Mouse (Mus musculus) heart, adult 2 months (tissue): ENCODE data around the gene Pms2. TPM values are rescaled to one million over a fixed set of nuclear protein-coding genes. Genes with fewer than 3 reads are reported as not detected.

Experiments used
- DNase-seq, 2 experiments: peaks; one replicate each; pipeline ENCODE4 v3.0.0; 2021
- H3K27ac ChIP-seq: fragments of 200-600 bp; 2 replicates; pipeline ENCODE4 v1.8.1; 2022
- H3K27me3 ChIP-seq: fragments of 200-500 bp; 2 replicates; pipeline ENCODE4 v1.6.1; 2012; ENCODE audit warnings: mild to moderate bottlenecking, low read length, inconsistent platforms, mixed read lengths; ENCODE audit not compliant: control insufficient read depth, insufficient read depth
- H3K36me3 ChIP-seq: fragments of 200-500 bp; 2 replicates; pipeline ENCODE4 v1.6.1; 2012; ENCODE audit warnings: low read length, inconsistent platforms; ENCODE audit not compliant: control insufficient read depth, insufficient read depth
- H3K4me1 ChIP-seq: fragments of 200-500 bp; 2 replicates; pipeline ENCODE4 v1.6.1; 2011; ENCODE audit warnings: low read length; ENCODE audit not compliant: control insufficient read depth, insufficient read depth
- H3K4me3 ChIP-seq: fragments of 200-600 bp; 2 replicates; pipeline ENCODE4 v1.8.1; 2022
- H3K79me2 ChIP-seq: fragments of 200-500 bp; replicated peaks from 2 replicates; pipeline ENCODE4 v1.6.1; 2012; ENCODE audit warnings: mild to moderate bottlenecking, inconsistent platforms, low read length, moderate library complexity, mixed read lengths; ENCODE audit not compliant: control insufficient read depth, insufficient read depth
- H3K9ac ChIP-seq: fragments of 200-500 bp; 2 replicates; pipeline ENCODE4 v1.6.1; 2012; ENCODE audit warnings: low read depth, mild to moderate bottlenecking, control low read depth, inconsistent platforms, low read length, mixed read lengths
- CTCF ChIP-seq: fragments of 200-600 bp; IDR thresholded peaks from 2 replicates; pipeline ENCODE4 v1.8.1; 2022; ENCODE audit warnings: antibody characterized with exemption, mild to moderate bottlenecking, moderate library complexity
- EP300 ChIP-seq: fragments of 200-500 bp; IDR thresholded peaks from 2 replicates; pipeline ENCODE4 v1.6.1; 2011; ENCODE audit warnings: low read depth, low read length, control low read depth; ENCODE audit not compliant: insufficient read depth
- POLR2A ChIP-seq: fragments of 200-500 bp; IDR thresholded peaks from 2 replicates; pipeline ENCODE4 v1.6.1; 2011; ENCODE audit warnings: mild to moderate bottlenecking, low read depth, low read length, control low read depth; ENCODE audit not compliant: insufficient read depth
- WGBS: fragments of 180-500 bp; shearing (Covaris S2); methylation state at CpG from one replicate; pipeline ENCODE4 v1.1.7; 2018; 5-methylcytosine and 5-hydroxymethylcytosine counted together
- intact Hi-C: fragments of 180-260 bp; cut with DNase I; formaldehyde crosslinking; loops from one replicate; pipeline ENCODE4 v1.15.1; 2025
- polyA plus RNA-seq: library from polyadenylated mRNA; depleted of rRNA; stranded (reverse); fragments of >200 nt; gene quantifications from 2 replicates; pipeline ENCODE4 v1.2.3, GENCODE M21; 2012; rRNA removed
- total RNA-seq, 2 experiments: library from RNA; stranded (reverse); gene quantifications; 2 replicates each; pipeline ENCODE4 v1.2.3; 2021

Gene Pms2
- total and polyA plus RNA-seq, 3 experiments = 1.5 to 3.5 (median 3.3) TPM

DNA sequence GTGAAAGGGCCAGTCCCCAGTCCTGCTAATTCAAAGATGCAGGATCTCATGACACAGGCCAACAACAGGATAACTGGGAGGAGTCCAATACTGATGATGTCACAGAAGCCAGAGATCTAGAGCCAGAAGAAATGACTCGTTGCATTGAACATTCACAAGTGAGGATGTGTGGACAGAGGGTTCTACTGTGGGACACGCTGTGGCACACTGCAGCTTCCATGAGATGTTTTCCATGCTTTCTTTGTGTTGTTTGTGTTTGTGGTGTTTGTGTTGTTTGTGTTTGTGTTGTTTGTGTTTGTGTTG, 65.8 kb downstream of the Pms2 start:
- 21% methylated on average over 2 of the region's 2 CpGs for WGBS
- Histone ChIP-seq H3K36me3 (no peaks in the 10 kb centered on the region), H3K9ac (no peak overlapping the region), H3K27me3 (no peaks in the 10 kb centered on the region), H3K79me2 (no peaks in the 10 kb centered on the region), H3K4me1 (no peaks in the 10 kb centered on the region), H3K27ac (no peak overlapping the region), H3K4me3 (no peak overlapping the region)
- intact Hi-C loops = loop anchor here (5.0 kb wide), 1 partner anchor 243 kb away; the partner anchor contains the start of gene Usp42
- no peak for DNase-seq
- TF ChIP-seq EP300 (no peak), POLR2A (no peak), CTCF (no peak; the same call in 1 of the 2 replicates)

DNA sequence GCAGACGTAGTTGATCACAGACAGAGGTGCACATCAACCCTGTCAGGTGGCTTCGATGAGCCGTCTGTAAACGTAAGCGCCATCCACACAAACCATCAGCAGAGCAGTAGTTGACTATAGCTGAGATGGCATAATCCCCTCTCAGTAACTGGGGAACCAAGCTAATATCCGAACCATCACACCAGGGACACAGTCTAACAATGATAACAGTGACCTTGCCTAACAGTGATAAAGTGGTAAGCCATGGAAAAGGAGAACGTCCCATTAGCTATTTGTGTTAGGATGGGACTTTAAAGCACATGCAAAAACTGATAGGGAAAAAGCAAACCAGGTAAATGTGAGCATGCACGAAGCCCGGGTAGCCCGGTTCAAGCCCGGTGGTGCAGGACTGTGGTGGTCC, 66.5 kb downstream of the Pms2 start:
- DNase-seq = no peak
- Histone ChIP-seq H3K27ac (no peak overlapping the region), H3K79me2 (no peaks in the 10 kb centered on the region), H3K27me3 (no peaks in the 10 kb centered on the region), H3K9ac (no peak overlapping the region), H3K4me3 (no peak overlapping the region), H3K36me3 (no peaks in the 10 kb centered on the region), H3K4me1 (no peaks in the 10 kb centered on the region)
- 84% methylated on average over 11 of the region's 11 CpGs for WGBS
- intact Hi-C loops = loop anchor here (5.0 kb wide), 1 partner anchor 244 kb away; the partner anchor contains the start of gene Usp42
- TF ChIP-seq CTCF (no peak), POLR2A (no peak), EP300 (no peak)

DNA sequence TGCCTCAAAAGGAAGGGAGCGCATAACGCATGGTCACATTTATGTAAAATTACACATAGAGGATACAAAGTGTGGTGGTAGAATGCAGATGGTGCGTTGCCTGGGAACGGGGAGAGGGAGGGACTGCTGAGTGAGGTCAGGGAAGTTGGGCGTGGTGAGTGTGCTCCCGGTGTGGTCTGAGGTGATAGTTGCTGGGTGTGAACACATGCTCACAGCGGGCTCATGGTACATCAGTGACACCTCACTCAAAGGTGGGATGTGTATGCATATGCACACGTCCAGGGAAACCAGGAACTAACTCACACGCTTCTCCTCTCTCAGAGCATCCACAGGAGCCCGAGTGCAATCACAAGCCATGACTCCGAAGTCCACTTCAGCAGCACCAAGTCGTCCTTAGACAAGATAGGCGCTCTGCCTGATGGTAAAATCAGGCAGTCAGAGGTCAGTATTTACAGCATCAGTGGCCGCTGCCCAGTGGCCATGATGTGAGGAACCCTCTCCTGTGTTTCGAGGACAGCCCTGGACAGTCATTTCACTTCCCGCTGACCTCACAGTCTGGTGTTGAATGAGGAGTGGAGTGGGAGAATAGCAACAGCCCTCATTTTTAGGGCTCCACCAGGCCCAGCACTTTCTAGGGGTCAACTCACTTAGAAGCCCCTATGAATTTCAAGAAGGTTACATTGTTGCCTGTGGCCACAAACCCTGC, 67.1 kb downstream of the Pms2 start:
- no peak overlapping the region for H3K4me3 ChIP-seq
- DNase-seq = no peak
- TF ChIP-seq POLR2A (no peak), CTCF (no peak), EP300 (no peak)
- H3K27ac ChIP-seq = no peak overlapping the region
- 62% methylated on average over 16 of the region's 16 CpGs for WGBS
- no peak overlapping the region for H3K9ac ChIP-seq
- H3K4me1 ChIP-seq = no peaks in the 10 kb centered on the region
- H3K27me3 ChIP-seq = no peaks in the 10 kb centered on the region
- no peaks in the 10 kb centered on the region for H3K79me2 ChIP-seq
- no peaks in the 10 kb centered on the region for H3K36me3 ChIP-seq
- intact Hi-C loops = loop anchor here (5.0 kb wide), 1 partner anchor 245 kb away; the partner anchor contains the start of gene Usp42

DNA sequence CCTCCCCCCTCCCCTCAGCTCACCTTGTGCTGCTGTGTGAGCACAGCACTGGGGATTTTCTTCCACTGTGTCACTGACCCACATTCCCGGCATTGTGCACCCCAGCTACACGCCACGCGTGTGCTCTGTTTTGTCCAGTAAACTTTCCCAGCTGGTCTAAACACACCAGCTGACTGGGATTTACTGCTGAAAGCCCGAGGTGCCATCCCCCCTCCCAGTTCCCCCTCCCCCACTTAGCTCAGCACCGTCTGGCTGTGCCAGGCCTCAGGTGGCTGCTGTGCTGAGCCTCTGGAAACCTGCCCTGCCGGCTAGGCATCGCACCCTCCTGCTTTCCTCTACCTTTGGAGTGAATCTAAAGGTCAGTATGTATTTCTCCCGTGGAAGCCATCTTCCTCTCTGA, 71.1 kb downstream of the Pms2 start:
- Histone ChIP-seq H3K79me2 (no peaks in the 10 kb centered on the region), H3K4me1 (no peaks in the 10 kb centered on the region), H3K27me3 (no peaks in the 10 kb centered on the region), H3K4me3 (no peak overlapping the region), H3K27ac (no peak overlapping the region), H3K9ac (no peak overlapping the region), H3K36me3 (no peaks in the 10 kb centered on the region)
- intact Hi-C loops = no loop called here
- DNase-seq = no peak
- 39% methylated on average over 9 of the region's 9 CpGs for WGBS
- TF ChIP-seq EP300 = no peak
- no peak for TF ChIP-seq CTCF
- TF ChIP-seq POLR2A = no peak

DNA sequence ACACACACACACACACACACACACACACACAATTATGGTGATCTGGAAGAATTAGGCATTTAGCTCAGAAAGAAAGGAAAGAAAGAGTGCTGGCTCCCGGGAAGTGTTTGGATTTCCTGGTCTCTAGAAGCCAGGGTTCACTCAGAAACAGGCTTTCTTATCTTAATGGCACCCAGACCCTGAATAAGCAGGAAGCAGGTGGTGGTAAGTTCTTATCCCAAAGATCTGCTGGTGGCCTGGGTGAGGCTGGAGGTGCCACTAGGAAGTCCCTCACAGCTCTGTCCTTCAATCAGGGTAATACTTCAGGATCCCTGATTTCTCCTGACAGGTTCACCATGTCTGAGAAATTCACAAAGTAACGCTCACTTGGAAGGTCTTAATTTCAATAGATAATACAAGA, 72.6 kb downstream of the Pms2 start:
- 64% methylated on average over 2 of the region's 2 CpGs for WGBS
- no peaks in the 10 kb centered on the region for H3K36me3 ChIP-seq

More for the DNA sequence above, 72.6 kb downstream of the Pms2 start:
- no peak for TF ChIP-seq CTCF
- TF ChIP-seq POLR2A = no peak
- no peak for TF ChIP-seq EP300
- Histone ChIP-seq H3K4me3 (no peak overlapping the region), H3K27me3 (no peaks in the 10 kb centered on the region), H3K9ac (no peak overlapping the region), H3K4me1 (no peaks in the 10 kb centered on the region), H3K27ac (no peak overlapping the region), H3K79me2 (no peaks in the 10 kb centered on the region)
- DNase-seq = no peak
- intact Hi-C loops = no loop called here

Other genes with a start within 250 kb of the Pms2 start
- gene Usp42, start 177.7 kb upstream of the Pms2 start, total RNA-seq = 1 to 10 TPM; 5.3 to 6.2 TPM
- gene Usp42, start 177.7 kb upstream of the Pms2 start, polyA plus RNA-seq = 2.5 and 3.9 TPM in 2 replicates
- gene Eif2ak1, start 92.2 kb upstream of the Pms2 start, total RNA-seq = 10 to 100 TPM; 19.2 to 21.4 TPM
- gene Eif2ak1, start 92.2 kb upstream of the Pms2 start, polyA plus RNA-seq = 11.9 and 18.4 TPM in 2 replicates
- gene Ankrd61, start 12.3 kb upstream of the Pms2 start, total RNA-seq = not detected
- 0.10 and 0.23 TPM in 2 replicates for gene Ankrd61, start 12.3 kb upstream of the Pms2 start, polyA plus RNA-seq
- 10 to 100 TPM; 30.4 to 32.5 TPM for gene Aimp2, start 117 bp upstream of the Pms2 start, total RNA-seq
- 40.6 and 50.4 TPM in 2 replicates for gene Aimp2, start 117 bp upstream of the Pms2 start, polyA plus RNA-seq
- gene Gm42421, start 18.2 kb downstream of the Pms2 start, total RNA-seq = not detected
- 0.18 and 0.32 TPM in 2 replicates for gene Gm42421, start 18.2 kb downstream of the Pms2 start, polyA plus RNA-seq
- gene Rsph10b, start 23.1 kb downstream of the Pms2 start, total RNA-seq = under 1 TPM in 1 of 2 experiments, not detected in 1; 0.30 TPM
- 0.47 and 0.50 TPM in 2 replicates for gene Rsph10b, start 23.1 kb downstream of the Pms2 start, polyA plus RNA-seq
- gene Ccz1, start 104.9 kb downstream of the Pms2 start, total RNA-seq = 10 to 100 TPM; 25.0 to 29.6 TPM
- gene Ccz1, start 104.9 kb downstream of the Pms2 start, polyA plus RNA-seq = 9.3 and 16.7 TPM in 2 replicates
- gene Ocm, start 116.7 kb downstream of the Pms2 start, total RNA-seq = not detected
- gene Ocm, start 116.7 kb downstream of the Pms2 start, polyA plus RNA-seq = not detected in 2 replicates
- gene Lmtk2, start 190.5 kb downstream of the Pms2 start, total RNA-seq = 10 to 100 TPM; 27.9 to 30.3 TPM
- gene Lmtk2, start 190.5 kb downstream of the Pms2 start, polyA plus RNA-seq = 12.5 and 18.2 TPM in 2 replicates